Mouse (Mus musculus) ovary, postnatal 14 days (tissue): ENCODE data around the gene Cdc14b.
"Not testable (repeated sequence)": the region's sequence is repeated elsewhere in the genome, so short reads cannot be mapped to it uniquely, and the experiment has no call there.

Source experiments
- DNase-seq: peaks from one replicate; pipeline ENCODE4 v3.0.0; 2022; ENCODE audit warnings: low spot score

Cdc14b gene

DNA sequence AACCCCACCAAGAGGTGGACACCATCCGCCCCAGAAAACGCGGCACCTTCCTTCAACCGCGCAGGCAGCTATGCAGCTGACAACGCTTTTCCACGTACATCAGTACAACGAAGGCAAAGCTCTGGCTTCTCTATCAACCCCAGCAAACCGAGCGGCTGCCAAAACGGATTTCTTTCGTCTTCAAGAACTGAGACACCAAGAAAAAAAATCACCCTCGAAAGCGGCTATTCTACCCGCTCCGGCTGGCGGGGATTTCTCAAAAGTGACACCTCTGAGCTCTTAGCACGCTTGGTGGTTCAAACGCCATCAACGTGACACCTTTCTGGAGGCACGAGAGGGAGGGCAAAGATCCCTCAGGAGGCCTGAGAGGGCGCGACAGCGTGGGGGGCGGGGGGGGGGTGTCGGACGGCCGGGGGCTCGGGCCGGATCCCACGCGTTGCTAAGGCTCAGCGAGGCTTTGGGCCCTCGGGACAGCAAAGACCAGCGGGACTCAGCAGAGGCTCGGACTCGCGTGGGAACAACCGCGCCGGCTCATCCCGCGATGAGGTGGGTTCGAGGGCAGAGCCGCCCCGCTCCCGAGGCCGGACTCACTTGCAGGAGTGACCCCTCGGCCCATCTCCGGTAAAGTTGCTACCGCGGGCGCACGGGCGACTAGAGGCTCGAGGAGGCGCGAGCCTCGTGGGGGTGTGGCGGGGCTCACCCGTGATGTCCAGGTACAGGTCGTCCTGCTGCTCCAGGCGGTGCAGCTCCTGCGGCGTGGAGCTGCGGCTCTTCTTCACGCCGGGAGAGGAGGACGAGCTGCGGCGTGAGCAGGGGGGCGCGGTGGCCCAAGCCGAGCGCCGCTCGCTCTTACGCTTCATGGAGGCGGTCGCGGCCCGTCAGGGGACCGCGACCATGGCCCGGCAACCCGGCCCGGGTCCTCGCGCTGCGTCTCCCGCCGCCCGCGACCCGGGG is 922 bp downstream of the Cdc14b start:
- no peak for DNase-seq

DNA sequence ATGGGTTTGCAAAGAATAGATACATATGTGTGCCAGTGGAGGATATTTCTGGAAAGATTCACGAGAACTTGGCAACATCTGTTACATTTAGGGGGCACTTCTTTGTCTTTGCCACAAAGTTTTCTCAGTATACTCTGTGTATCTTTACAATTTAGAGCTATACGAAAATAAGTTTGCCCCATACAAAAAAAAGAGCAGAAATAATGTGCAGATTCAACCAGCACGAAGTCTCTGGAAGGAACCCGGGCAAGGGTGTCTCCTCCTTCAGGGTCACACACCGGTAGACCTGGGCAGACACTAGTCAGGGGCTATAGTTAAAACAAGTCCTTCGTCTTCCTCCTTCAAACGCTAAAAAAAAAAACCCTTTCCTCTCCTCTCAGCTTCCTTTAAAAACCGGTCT is 1.7 kb downstream of the Cdc14b start:
- no peak for DNase-seq

DNA sequence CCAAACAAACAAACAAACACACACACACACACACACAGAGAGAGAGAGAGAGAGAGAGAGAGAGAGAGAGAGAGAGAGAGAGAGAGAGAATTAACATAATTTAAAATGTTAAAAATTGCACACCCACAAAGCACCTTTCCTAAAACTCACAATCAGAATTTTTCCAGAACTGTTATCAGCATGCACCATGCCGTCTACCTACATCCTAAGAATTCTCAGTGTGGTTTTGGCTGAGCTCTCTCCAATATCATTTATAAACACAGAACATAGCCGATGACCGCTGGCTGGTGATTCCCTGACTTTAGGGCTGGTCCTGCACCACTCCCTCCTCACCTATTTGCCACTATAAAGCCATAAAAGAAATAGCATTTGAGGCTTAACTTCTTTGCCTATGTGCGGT is 6.7 kb downstream of the Cdc14b start:
- DNase-seq = no peak

DNA sequence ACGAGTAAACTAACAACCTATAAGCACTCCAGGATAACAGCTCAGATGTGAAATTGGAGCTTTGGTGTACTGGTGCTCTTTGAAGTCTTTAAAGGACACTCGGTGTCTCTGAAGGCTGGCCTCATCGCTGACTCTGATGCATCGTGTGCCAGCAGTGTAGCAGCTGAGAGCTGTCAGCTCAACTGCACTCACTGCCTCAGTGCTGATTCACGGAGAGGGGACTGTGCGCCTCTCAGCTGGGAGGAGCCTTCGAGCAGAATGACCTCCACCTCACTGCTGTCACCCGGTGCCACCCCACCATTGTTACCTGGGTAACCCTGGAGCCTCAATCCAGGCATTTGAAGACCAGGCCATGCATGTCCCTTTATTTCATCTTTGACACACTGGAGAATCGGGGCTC is 7.9 kb downstream of the Cdc14b start:
- DNase-seq = no peak

DNA sequence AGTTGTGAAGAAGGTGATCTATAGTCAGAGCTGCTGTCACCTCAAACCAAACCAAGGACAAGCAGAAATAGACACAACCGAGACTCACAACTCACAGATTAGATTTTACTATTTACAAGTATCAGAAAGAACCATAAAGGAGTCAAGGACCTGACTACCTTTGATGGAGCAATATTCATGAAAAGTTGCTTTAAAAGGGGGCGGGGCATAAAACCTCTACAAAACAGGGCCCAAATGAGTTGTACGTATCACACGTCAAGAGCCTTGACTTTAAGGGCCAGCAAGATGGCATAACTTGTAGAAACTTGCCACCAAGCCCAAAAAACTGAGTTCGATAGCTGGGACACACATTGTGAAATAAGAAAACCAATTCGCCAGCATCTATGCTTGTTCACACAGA is 10.5 kb downstream of the Cdc14b start:
- DNase-seq = no peak

DNA sequence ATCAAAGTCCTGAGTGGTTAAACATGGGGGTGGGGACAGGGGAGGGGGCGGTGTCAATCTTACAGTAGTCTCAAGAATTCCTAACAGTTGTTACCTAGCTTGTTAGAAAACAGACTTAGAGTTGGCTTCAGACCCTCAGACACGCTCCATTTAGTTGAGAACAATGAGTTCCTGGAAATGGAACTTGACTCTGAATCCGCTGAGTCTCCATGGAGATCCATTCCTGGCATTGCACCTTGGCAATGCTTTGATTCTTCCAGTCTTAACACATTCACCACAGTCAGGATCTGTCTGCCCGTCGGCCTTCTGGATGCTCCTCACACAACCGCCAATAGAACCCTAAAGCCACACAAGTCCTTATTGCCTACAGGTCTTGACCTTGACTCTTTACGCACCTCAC is 15.2 kb downstream of the Cdc14b start:
- DNase-seq = no peak

DNA sequence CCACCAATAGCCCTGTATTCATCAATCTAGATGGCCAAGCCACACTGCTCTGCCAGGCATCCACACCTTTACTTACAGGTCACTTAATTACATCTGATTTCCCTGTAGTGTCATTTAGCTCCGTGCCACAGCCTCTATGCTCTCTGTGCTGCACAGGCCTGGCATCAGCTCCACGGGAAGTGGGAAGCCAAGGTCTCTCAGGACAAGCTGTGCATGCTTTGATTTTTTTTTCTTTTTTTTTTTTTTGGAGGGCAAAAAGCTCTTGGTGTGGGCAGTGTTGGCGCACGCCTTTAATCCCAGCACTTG is 16.6 kb downstream of the Cdc14b start:
- DNase-seq = no peak

DNA sequence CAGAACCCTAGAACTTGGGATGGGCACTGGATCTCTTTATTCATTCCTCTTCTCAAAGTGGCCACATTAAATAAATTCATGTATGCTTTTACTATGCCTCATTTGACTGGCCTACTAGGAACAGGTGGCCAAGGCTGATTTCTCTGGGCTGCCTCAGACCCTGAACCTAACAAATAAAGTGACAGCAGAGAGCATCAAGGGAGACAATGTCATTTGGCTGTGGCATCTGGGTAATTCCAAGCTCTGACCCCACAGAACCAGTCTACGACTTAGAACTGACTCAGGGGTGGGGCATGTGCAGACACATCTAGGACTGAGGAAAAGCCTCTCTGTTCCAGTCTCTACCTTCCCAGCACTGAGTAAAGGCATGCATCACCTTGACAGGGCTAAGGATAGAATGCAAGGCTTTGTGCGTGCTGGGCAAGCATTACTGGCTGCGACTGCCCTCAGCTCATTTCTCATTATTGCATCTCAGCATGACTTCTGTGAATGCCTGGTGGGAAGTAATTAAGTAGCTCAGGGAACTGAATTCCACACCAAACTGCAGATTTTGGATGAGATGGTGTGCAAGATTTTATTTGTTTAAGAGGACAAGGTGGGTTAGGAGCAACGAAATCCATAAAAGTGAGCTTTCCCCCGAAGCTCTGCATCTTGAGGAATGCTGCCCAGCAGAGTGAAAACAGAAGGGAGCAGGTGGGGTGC is 17.1 kb downstream of the Cdc14b start:
- DNase-seq = no peak

DNA sequence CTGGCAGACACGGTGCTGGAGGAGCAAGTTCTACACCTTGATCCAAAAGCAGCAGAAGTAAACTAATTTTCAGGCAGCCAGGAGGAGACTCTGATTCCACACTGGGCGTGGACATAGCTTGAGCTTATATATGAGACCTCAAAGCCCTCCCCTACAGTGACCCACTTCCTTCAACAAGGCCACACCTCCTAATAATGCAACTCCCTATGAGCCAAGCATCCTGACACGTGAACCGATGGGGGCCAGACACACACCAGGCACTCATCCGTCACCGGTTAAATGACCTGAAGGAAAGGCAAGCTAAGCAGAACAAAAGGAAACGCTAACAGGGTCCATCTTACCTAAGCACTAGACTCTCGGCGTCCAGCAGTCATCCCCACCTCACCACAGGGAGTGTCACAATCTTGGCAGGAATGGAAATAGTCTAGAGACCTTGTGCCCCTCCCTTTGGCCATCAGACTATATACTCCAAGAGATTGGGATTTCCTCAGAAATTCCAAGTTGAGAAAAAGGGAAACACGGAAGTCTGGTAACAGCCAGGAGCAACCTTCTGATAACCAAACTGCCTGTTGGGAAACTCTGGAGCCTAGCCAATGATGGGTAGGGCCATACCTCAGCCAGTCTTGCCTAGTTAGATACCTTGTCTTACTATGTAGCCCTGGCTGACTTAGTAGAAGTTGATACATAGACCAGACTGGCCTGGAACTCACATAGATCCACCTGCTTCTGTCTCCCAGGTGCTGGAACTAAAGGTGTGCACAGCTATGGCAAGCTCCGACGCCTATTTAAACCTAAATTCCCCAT is 17.9 kb downstream of the Cdc14b start:
- no peak for DNase-seq

DNA sequence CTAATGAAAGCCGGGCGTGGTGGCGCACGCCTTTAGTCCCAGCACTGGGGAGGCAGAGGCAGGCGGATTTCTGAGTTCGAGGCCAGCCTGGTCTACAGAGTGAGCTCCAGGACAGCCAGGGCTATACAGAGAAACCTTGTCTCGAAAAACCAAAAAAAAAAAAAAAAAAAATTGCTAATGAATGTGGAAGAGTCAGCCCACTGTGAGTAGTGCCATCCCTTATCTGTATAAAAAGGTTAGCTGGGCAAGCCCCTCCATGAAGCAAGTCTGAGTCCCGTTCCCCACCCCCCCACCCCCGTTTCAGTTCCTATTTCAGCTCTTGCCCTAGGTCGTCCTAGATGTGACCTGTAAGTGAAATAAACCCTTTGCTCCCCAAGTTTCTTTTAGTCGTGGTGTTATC is 20.9 kb downstream of the Cdc14b start:
- not testable (repeated sequence) for DNase-seq

DNA sequence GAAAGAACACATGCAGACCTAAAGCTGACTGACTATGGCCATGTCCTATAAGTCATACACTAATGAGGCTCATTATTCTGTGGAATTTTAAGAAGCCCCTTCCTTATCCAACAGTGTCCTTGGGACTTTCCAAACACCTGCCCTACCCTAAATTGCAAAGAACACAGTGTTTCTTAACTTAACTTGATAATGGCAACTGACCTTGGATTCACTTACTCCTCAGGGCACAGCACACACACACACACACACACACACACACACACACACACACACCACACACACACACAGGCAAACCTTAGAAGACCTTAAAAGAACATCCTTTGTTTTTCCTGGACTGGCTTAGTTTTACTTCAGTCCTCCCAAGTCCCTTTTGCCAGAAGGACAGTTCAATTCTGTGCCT is 21.4 kb downstream of the Cdc14b start:
- DNase-seq = no peak

DNA sequence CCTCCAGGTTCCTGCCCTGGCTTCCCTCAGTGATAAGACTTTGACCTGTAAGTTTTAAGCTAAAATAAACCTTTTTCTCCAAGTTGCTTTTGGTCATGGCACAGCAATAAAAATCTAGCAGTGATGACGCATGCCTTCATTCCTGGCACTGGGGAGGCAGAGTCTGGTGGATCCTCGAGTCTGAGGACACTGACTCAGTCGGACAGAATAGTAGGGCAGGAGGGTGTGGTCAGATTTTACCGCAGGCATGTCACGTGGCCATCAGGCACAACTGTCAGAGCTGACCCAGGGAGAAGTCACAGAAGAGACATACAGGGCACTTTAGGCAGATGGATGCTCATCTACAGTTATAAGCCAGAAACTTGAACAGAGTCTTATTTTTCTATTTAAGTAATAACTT is 22.9 kb downstream of the Cdc14b start:
- DNase-seq = no peak

DNA sequence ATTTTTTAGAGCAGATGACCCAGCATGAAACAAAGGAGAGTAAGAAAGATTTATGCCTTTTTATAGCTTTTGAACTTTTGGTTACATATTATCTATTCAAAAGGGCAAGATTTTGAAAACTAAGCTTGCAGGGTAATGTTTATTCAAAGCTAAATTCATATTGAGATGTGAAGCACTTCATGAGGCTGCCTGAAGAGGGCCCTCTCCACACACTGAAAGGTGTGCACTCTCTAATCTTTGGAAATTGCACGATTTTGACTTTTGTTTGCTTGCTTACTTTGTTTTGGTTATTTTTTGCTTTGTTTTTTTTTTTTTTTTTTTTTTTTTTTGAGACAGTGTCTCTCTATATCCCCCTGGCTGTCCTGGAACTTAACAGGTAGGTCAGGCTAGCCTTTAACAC is 24.7 kb downstream of the Cdc14b start:
- no peak for DNase-seq

DNA sequence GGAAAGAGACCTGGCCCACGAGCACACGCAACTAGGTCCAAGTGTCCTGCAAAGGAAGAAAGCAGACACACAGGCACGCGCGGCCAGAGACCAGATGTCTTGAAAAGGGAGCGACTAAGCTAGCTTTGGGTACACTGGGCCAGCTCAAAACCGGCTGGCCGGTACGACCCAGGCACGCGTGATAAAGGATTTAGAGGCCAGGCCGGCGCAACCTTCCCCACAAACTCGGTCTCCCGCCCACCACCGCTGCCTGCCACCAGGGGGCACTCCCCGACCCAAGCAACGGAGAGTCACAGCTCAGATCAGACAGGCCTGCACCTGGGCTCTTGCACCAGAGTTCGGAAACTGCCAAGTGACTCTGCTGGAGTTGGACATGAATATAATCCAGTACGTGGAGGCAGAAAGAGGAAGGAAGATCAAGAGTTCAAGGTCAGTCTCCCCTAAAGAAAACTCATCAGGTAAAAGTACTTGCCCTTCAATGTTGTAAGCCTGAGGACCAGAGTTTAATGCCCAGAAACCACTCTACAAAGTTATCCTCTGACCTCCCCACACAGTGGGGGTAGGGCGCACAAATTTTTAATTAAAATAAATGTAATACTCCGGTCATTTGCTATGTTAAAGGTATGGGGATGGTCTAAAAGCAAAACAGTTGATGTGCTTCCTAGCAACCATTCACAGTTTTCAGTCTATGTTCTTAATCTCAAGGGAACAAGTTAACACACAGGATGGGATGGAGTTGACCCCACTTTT is 26.1 kb downstream of the Cdc14b start:
- DNase-seq = peak; percentile 90

DNA sequence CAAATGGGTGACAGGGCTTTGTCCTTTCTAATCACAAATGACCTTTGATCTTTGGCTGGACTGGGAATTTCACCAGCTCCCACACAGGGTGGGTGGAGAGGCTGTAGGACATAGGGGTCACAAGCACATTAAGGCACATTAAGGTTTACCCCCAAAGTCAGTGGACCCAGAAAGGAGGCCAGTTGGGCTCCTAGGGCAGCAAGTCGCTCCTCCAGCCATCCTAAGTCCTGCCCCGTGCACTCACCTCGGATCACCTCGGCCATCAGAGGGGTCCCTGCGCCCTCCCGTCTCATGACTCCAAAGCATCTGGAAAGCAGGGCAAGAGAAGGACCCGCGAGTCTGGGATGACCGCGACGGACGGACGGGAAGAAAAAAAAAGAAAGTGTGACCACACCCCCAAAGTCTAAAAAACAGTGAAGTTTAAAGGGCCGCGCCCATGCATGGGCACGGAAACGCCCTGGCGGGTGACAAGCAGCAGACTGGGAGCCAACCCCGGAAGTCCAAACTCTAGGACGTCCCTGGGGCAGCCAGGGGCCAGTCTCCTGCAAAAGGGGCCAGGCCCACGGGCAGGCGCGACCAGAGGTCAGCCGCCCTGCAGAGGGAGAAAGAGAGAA is 26.8 kb downstream of the Cdc14b start:
- DNase-seq = peak; percentile 33

DNA sequence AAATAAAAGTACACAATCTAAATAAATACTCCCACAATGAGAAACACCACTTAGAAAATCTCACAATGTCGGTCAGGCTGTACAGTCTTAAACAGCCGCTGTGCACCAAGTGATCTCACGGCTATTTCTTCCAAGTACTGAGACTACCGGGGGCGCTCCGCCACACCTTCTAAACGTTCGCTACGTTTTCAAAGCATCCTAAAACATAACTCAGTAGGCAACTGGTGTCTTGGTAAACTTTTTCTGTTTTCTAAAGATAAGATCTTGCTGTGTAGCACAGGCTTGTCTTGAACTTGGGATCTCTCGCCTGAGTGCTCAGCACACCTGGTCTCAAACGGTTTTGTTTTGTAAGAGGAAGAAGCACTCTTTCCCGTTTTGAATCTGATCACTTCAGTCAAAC is 29.0 kb downstream of the Cdc14b start:
- DNase-seq = no peak

DNA sequence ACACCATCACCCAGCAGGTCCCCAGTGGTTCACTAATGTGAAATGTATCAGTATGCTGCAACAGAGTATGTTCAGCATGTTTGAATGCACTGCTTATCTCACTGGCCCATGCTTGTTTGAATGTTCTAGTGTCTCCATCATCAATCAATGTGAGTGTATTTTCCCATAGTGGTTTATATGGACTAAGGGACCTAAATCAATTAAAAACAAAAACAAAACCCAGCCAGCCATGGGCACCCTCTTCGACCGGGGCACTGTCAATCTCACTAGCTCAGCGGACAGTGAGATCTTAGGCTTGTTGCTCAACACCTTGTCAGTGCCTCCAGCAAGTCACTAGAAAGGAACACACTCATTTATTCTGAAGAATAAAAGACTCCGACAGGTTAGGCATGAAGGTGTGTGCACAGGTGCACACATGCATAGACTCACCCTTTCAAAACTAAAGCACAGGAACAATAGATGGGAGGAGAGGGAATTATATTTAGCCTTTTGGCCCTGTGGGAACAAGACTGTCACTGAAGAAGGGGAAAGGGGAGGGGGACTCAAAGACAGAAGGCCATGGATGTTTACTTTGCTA is 30.3 kb downstream of the Cdc14b start:
- DNase-seq = no peak

DNA sequence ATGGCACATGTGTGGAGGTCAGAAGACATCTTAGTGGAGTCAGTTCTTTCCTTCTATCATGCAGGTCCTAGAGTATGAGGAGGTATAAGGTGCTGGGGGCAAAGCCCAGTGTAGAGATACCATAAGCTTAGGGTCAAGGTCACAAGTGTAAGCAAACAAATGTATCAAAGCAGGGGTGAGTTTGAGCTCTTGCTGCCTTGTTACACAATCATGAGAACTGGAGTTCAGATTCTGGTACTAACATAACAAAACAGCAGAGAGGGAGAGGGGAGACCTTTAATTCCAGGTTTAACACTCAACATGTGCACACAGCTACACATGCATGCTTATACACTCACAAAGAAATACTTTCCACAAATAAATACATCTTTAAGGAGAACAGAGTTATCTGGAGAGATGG is 32.4 kb downstream of the Cdc14b start:
- DNase-seq = no peak

DNA sequence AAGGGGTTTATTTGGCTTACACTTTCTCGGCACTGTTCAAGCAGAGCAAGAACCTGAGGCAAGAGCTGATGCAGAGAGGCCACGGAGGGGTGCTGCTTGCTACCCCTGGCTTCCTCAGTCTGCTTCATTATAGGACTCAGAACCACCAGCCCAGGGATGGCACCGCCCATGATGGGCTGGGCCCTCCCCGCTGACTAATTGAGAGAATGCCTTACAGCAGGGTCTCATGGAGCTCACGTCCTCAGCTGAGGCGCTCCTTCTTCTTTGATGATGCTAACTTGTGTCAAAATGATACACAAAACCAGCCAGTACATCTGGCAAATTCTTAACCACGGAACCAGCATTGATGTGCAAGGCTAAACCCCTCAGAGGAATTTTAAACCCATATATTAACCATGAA is 34.5 kb downstream of the Cdc14b start:
- DNase-seq = no peak

DNA sequence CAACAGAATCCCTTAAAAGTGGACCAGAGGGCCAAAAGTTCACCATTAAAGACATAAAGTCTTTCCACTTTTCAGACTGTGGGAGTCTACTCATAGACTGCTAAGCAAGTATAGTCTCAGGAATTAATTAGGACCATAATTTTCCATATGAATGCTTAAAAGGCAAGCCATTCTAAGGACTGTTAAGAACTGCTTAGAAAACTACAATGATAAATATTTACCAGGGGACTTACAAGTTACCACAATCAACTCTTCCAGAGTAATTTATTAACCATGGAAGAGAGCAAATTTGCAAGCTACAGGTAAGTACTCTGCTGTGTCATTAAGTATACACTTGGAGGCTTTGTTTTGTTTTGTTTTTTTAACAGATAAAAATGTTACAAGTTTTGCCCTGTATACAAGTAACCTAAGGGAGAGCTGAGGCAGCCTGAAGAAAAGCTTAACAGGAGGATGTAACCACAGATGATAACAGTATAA is 37.4 kb downstream of the Cdc14b start:
- DNase-seq = no peak

DNA sequence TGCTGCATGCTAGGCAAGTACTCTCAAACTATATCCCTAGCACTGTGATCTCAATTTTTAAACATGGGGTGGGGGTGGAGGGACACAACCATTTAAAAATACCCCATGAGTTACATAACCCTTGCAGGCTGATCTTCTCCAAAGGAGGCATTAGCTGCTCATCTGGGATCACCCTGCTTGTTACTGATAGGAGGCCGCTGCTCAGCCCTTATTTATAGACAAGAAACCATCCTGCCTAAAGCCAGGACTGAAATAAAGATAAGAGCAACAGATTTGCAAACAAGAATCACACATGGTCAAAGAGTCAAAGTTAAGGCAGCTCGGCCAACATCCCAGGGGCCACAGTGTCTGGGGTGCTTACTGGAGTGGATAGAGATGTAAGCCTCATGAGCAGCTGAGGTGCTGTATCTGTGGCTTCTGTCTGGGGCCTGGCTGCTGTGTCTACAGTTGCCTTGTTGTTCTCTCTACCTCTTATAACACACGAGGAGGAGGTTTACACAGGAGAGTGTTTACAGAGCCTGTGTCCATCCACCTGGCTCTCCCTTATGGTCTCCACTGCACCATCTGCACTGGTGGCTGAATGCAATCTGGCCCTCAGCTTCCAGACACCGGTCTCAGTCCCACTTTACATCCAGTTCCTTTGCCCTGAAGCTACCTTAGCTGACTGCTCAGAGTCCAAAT is 38.0 kb downstream of the Cdc14b start:
- no peak for DNase-seq
